Mouse (Mus musculus) kidney, embryonic 15.5 days (tissue): ENCODE measurements at regions not wholly inside any gene's neighbourhood (a gene's known extent, or its start where the extent isn't known, plus 50 kb on each side); places are given as distances from the start of the nearest gene placed in this dataset.

Source experiments
- ATAC-seq: fragments of 200-750 bp; cut with Nextera tagmentation; replicated peaks from 2 replicates; pipeline ENCODE4 v1.8.0; 2017; ENCODE audit warnings: moderate TSS enrichment; ENCODE audit not compliant: low FRiP score
- H3K27ac ChIP-seq: fragments of 300-500 bp; sonication (generic); 2 replicates; pipeline ENCODE4 v1.5.1; 2015; ENCODE audit warnings: mild to moderate bottlenecking, inconsistent platforms
- H3K27me3 ChIP-seq: fragments of 300-500 bp; sonication (generic); 2 replicates; pipeline ENCODE4 v1.6.1; 2015; ENCODE audit warnings: inconsistent platforms
- H3K36me3 ChIP-seq: fragments of 300-500 bp; sonication (generic); 2 replicates; pipeline ENCODE4 v1.6.1; 2015; ENCODE audit warnings: inconsistent platforms
- H3K4me1 ChIP-seq: fragments of 300-500 bp; sonication (generic); 2 replicates; pipeline ENCODE4 v1.6.1; 2015; ENCODE audit warnings: inconsistent platforms
- H3K4me2 ChIP-seq: fragments of 300-500 bp; sonication (generic); 2 replicates; pipeline ENCODE4 v1.6.1; 2015; ENCODE audit warnings: moderate library complexity, mild to moderate bottlenecking, inconsistent platforms
- H3K4me3 ChIP-seq: fragments of 300-500 bp; sonication (generic); replicated peaks from 2 replicates; pipeline ENCODE4 v1.5.1; 2015; ENCODE audit warnings: mild to moderate bottlenecking, inconsistent platforms
- H3K9ac ChIP-seq: fragments of 300-500 bp; sonication (generic); 2 replicates; pipeline ENCODE4 v1.6.1; 2015; ENCODE audit warnings: mild to moderate bottlenecking, inconsistent platforms
- H3K9me3 ChIP-seq: fragments of 300-500 bp; sonication (generic); replicated peaks from 2 replicates; pipeline ENCODE4 v1.6.1; 2016; ENCODE audit warnings: inconsistent platforms
- WGBS: fragments of 180-500 bp; shearing (Covaris S2); methylation state at CpG from one replicate; pipeline ENCODE4 v1.1.7; 2015; ENCODE audit warnings: mixed read lengths; 5-methylcytosine and 5-hydroxymethylcytosine counted together

DNA sequence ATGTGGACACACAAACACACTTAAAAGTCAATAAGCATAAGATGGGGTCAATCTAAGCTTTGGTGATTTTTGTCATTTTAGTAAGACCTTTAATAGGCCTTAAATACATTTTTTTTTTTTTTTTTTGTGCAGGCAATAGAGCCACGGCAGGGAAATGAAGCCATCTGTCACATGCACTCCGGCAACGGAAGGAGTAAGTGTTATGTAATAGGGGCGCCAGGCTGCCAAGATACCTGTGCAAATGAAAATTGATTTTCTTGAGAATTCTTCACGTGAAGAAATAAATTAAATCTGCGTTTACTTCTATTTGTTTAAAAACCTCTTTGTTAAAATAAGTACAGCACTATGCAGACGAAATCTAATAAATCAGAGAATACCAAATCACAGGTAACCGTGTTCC, 54.6 kb upstream of the Card11 start:
- no peak overlapping the region for H3K9ac ChIP-seq
- no peaks in the 10 kb centered on the region for H3K36me3 ChIP-seq
- H3K4me3 ChIP-seq, result no peak overlapping the region
- no peak overlapping the region for H3K27ac ChIP-seq
- WGBS, result 86% methylated on average over 8 of the region's 8 CpGs
- ATAC-seq, result no peak
- H3K27me3 ChIP-seq, result no peaks in the 10 kb centered on the region
- H3K4me2 ChIP-seq, result no peak overlapping the region
- no peaks in the 10 kb centered on the region for H3K9me3 ChIP-seq
- H3K4me1 ChIP-seq, result no peaks in the 10 kb centered on the region

DNA sequence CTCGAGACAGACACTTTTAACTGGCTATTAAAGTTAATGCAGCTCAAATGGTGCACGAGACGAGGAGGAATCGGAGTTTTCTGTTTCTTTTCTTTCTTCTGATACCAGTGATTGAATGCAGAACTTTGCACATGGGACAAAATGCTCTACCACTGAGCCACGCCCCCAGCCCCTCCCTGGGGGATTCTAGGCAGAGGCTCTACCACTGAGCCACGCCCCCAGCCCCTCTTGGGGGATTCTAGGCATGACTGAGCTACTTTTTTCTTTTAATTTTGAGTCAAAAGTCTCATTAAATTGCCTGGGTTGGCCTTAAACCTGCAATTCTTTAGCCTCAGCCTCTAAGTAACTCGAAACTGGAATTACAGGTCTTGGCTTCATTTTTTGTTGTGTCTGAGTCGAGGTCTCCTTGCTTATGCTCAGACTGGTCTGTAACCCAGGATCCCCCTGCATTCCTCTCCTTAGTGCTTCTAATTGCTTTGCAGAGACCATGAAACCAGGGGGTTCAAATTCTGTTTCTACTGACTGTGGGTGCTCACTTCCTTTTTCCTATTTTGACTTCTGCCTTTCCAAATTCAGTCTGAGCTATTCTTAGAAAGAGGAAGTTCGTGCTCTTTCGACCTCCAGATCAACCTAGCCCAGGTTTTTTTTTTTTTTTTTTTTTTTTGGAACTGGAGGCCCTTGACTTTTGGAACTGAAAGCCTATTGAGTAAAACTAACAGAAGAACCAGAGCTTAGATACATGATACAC, 55.4 kb upstream of the Card11 start:
- ATAC-seq, result no peak
- no peak overlapping the region for H3K4me3 ChIP-seq
- WGBS, result 74% methylated on average over 10 of the region's 10 CpGs
- no peaks in the 10 kb centered on the region for H3K9me3 ChIP-seq
- H3K27me3 ChIP-seq, result no peaks in the 10 kb centered on the region
- no peak overlapping the region for H3K27ac ChIP-seq
- no peak overlapping the region for H3K4me2 ChIP-seq
- no peak overlapping the region for H3K9ac ChIP-seq
- no peaks in the 10 kb centered on the region for H3K36me3 ChIP-seq
- no peaks in the 10 kb centered on the region for H3K4me1 ChIP-seq

DNA sequence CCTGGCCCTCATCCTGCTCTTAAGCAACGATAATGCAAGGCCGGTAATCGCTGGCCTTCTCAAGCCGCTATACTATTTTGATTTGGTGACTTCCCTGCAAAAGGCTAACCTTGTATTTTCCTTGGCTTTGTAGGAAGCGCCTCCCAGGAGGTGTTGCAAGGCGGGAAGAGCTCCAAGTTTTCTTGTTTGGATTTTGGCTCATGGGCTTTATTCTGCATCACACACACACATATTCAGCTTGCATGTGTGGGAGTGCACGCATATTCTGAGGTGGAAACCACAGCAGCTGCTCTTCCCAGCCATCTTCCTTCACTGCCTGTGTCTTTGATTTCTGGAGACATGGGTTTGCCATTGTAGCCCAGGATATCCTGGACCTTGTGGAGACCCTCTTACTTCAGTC, 57.8 kb upstream of the Card11 start:
- Histone ChIP-seq H3K36me3 (no peaks in the 10 kb centered on the region), H3K27ac (no peak overlapping the region), H3K4me2 (no peak overlapping the region), H3K9ac (no peak overlapping the region), H3K4me1 (no peaks in the 10 kb centered on the region), H3K27me3 (no peaks in the 10 kb centered on the region), H3K4me3 (no peak overlapping the region), H3K9me3 (no peaks in the 10 kb centered on the region)
- WGBS, result 48% methylated on average over 7 of the region's 7 CpGs
- ATAC-seq, result no peak

DNA sequence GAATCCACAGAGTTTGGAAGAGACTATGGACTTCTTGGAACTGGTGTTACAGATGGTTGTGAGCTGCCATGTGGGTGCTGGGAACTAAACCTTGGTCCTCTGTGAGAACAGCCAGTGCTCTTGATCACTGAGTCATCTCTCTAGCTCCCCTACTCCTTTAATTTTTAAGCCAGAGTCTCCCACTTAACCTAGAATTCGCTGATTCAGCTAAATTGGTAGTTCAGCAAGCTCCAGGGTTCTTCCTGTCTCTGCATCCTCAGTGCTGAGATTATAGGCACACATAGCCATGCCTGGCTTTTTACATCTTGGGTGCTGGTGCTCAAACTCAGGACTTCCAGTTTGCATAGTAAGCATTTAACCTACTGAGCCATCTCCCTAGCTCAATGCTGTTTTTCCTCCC, 58.5 kb upstream of the Card11 start:
- no peak overlapping the region for H3K9ac ChIP-seq
- no peak overlapping the region for H3K4me2 ChIP-seq
- ATAC-seq, result no peak
- H3K9me3 ChIP-seq, result no peaks in the 10 kb centered on the region
- no peaks in the 10 kb centered on the region for H3K4me1 ChIP-seq
- no peaks in the 10 kb centered on the region for H3K36me3 ChIP-seq
- H3K4me3 ChIP-seq, result no peak overlapping the region
- 71% methylated on average over 1 of the region's 1 CpGs for WGBS
- no peaks in the 10 kb centered on the region for H3K27me3 ChIP-seq
- H3K27ac ChIP-seq, result no peak overlapping the region

DNA sequence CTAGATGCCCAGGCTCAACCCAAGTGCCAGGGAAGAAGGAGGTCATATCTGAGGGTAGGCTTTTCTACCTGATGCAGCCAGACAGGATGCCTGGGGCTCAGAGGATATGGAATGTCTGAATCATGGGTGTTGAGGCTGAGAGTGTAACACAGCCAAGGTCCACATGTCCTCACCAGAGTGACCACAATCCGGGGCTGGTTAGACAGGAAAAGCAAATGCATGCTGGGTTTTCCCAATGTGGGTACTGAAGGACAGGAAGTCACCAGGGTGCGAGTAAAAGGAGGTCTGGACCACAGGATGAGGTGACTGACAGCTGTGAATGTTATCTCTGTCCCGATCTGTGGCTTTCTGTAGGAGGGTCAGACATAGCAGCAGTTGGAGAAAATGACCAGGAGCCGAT, 61.8 kb upstream of the Card11 start:
- 62% methylated on average over 4 of the region's 4 CpGs for WGBS
- no peaks in the 10 kb centered on the region for H3K4me1 ChIP-seq
- H3K4me2 ChIP-seq, result no peak overlapping the region
- H3K27ac ChIP-seq, result no peak overlapping the region
- no peaks in the 10 kb centered on the region for H3K27me3 ChIP-seq
- no peak for ATAC-seq
- H3K36me3 ChIP-seq, result no peaks in the 10 kb centered on the region
- H3K9me3 ChIP-seq, result no peaks in the 10 kb centered on the region
- no peak overlapping the region for H3K9ac ChIP-seq
- H3K4me3 ChIP-seq, result no peak overlapping the region

DNA sequence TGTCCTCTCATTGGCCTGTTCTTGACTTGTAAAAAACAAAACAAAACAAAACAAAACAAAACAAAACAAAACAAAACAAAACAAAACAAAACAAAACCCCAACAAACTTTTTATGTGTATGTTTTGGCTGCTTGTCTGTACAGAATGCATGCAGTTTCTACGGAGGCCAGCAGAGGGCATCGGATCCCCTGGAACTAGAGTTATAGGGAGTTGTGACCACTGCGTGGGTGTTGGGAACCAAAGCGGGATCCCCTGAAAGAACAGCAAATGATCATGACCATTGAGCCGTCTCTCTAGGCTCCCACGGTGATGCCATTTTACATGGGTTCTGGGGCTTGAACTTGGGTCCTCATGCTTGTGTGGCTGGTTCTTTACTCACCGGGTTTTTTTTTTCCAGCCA, 67.2 kb upstream of the Card11 start:
- H3K27me3 ChIP-seq, result no peaks in the 10 kb centered on the region
- no peaks in the 10 kb centered on the region for H3K9me3 ChIP-seq
- H3K36me3 ChIP-seq, result no peaks in the 10 kb centered on the region
- no peaks in the 10 kb centered on the region for H3K4me1 ChIP-seq
- H3K9ac ChIP-seq, result no peak overlapping the region
- no peak overlapping the region for H3K4me2 ChIP-seq
- WGBS, result 83% methylated on average over 7 of the region's 7 CpGs
- H3K27ac ChIP-seq, result no peak overlapping the region
- ATAC-seq, result no peak
- no peak overlapping the region for H3K4me3 ChIP-seq

DNA sequence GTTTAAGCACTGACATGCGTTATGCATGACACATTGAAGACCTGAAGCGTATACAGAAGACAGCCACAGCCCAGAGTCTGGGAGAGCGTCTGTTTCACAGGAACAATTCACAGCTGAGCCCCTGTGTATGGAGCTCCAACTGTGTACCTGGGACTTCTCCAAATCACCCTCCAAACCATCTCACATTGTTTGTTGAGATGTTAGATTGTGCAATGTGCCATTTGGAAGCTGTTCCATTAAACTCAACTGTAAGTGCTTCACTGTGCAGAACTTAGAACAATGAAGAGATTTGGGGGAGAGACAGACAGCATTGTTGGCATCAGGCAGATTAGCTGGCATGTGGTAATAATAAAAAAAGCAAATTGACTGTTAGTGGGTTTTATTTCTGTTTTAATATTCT, 74.1 kb upstream of the Card11 start:
- H3K27ac ChIP-seq, result no peak overlapping the region
- 83% methylated on average over 3 of the region's 3 CpGs for WGBS
- H3K27me3 ChIP-seq, result 0 out of 2 replicates have a peak, but pooled peaks cover under 1% of the 10 kb centered on the region

DNA sequence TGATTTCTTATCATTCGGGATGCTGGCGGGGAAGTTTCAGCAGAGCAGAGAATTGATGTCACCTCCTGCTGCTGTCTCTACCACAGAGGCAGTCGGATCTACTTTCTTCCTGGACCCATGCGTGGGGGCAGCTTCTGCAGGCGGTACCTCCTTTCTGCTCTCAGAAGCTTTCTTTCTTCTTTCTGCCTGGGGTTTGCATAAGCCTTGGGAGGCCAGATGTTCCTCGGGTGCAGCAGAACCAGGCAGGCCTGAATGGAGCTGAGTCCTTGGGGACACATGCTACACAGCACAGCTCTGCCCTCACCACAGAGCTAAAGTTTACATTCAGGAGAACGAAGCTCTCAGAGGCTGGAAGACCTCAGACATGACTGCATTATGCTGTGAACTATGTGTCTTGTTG, 75.8 kb upstream of the Card11 start:
- Histone ChIP-seq H3K9ac (no peak overlapping the region), H3K36me3 (no peaks in the 10 kb centered on the region), H3K4me2 (no peak overlapping the region), H3K4me3 (no peak overlapping the region), H3K27me3 (0 out of 2 replicates have a peak, but pooled peaks cover 4% of the 10 kb centered on the region), H3K4me1 (0 out of 2 replicates have a peak, but pooled peaks cover 3% of the 10 kb centered on the region), H3K27ac (no peak overlapping the region), H3K9me3 (no peaks in the 10 kb centered on the region)
- ATAC-seq, result no peak
- 57% methylated on average over 7 of the region's 7 CpGs for WGBS

More for the DNA sequence above, 74.1 kb upstream of the Card11 start:
- H3K9me3 ChIP-seq, result no peaks in the 10 kb centered on the region
- H3K4me2 ChIP-seq, result no peak overlapping the region
- no peak overlapping the region for H3K9ac ChIP-seq
- no peaks in the 10 kb centered on the region for H3K36me3 ChIP-seq
- no peak for ATAC-seq
- 0 out of 2 replicates have a peak, but pooled peaks cover 3% of the 10 kb centered on the region for H3K4me1 ChIP-seq
- H3K4me3 ChIP-seq, result no peak overlapping the region

DNA sequence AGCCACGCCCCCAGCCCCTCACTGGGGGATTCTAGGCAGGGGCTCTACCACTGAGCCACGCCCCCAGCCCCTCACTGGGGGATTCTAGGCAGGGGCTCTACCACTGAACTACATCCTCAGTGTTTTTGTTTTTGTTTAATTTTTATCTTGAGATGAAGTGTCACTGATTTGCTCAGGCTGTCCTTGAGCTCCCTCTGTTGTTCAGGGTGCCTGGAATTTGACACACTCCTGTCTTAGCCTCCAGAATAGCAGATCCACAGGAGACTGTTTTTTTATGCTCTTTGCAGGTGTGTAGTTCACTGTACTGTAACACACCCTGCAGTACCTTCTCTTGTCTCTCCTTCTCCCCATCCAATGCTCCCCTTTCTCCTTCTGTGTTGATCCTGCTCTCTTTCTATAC, 76.6 kb upstream of the Card11 start:
- Histone ChIP-seq H3K27ac (no peak overlapping the region), H3K4me2 (no peak overlapping the region), H3K36me3 (no peaks in the 10 kb centered on the region), H3K4me1 (0 out of 2 replicates have a peak, but pooled peaks cover 3% of the 10 kb centered on the region), H3K9ac (no peak overlapping the region), H3K4me3 (no peak overlapping the region), H3K9me3 (no peaks in the 10 kb centered on the region), H3K27me3 (0 out of 2 replicates have a peak, but pooled peaks cover 4% of the 10 kb centered on the region)
- WGBS, result 88% methylated on average over 2 of the region's 2 CpGs
- no peak for ATAC-seq

DNA sequence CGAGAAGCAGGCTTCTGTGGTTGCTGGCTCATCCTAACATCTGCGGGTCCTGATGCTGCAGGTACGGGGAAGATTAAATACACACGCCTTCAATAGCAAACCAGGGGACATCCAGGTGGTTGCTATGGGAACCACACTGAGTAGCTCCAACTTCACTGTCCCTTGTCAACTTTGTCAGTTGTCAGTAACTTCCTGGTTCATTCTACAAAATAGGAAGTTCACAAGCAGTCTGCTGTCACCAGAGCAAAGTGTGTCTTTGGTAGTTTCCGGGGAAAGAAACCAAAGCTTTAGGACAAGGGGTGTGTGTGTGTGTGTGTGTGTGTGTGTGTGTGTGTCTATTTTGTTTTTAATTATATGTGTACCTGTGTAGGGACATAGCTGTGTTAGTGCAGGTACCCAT, 80.5 kb upstream of the Card11 start:
- Histone ChIP-seq H3K9me3 (no peaks in the 10 kb centered on the region), H3K27me3 (0 out of 2 replicates have a peak, but pooled peaks cover 4% of the 10 kb centered on the region), H3K4me1 (0 out of 2 replicates have a peak, but pooled peaks cover 3% of the 10 kb centered on the region), H3K4me3 (no peak overlapping the region), H3K9ac (no peak overlapping the region), H3K4me2 (no peak overlapping the region), H3K36me3 (no peaks in the 10 kb centered on the region), H3K27ac (no peak overlapping the region)
- no peak for ATAC-seq
- WGBS, result 90% methylated on average over 5 of the region's 5 CpGs

DNA sequence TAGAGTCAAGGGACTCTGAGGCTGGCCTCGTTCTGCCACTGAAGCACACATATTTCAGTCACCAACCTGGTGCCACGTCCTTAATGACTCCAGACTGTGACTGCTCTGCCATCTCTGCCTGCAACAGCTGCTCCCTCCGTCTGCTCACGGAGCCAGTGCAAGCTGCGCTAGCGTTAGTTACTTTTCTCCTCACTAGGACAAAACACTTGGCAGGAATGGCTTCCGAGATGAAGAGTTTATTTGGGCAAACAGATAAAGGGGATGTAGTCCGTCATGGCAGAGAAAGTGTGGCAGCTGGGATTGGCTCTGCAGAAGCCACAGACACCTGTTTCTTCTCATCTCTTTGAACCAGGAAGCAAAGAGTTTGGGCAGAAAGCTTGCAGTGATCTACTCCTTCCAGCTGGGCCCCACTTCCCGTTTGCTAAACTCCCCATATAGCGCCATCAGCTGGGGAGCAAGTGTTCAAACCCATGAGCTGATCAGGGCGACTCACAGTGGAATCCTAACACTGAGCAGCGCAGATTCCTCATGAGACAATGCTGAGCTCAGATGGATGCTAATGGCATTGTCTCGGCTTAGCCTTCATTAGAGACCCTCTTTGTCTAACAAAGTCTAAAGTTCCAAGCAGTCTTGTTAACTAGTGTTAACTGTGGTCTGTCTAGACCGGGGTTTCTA, 83.8 kb upstream of the Card11 start:
- no peak overlapping the region for H3K4me3 ChIP-seq
- 0 out of 2 replicates have a peak, but pooled peaks cover 4% of the 10 kb centered on the region for H3K27me3 ChIP-seq
- H3K4me1 ChIP-seq, result 0 out of 2 replicates have a peak, but pooled peaks cover 3% of the 10 kb centered on the region
- no peak for ATAC-seq
- no peak overlapping the region for H3K27ac ChIP-seq
- H3K9ac ChIP-seq, result no peak overlapping the region
- no peak overlapping the region for H3K4me2 ChIP-seq
- WGBS, result 88% methylated on average over 14 of the region's 14 CpGs
- no peaks in the 10 kb centered on the region for H3K36me3 ChIP-seq
- H3K9me3 ChIP-seq, result no peaks in the 10 kb centered on the region

DNA sequence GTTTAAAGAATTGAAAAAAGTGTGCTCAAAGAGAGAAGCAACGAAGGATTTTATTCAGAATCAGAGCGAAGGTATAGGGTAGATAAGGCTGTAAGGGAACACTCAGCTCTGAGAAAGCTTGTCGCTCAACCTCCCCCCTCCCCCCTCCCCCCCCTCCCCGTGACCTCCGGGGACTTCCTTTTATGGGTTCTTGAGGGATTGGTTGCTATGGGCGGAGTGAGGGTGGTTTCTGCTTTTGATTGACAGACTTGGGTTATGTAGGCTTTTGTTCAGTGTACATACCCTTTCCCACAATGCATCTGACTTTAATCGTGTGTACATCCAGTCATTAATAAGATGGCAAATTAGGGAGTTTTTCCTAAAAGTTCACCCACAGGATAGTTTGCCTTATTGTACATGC, 84.4 kb upstream of the Card11 start:
- H3K27ac ChIP-seq, result no peak overlapping the region

More for the DNA sequence above, 84.4 kb upstream of the Card11 start:
- ATAC-seq, result no peak
- WGBS, result 49% methylated on average over 7 of the region's 7 CpGs
- H3K4me3 ChIP-seq, result no peak overlapping the region
- no peaks in the 10 kb centered on the region for H3K4me1 ChIP-seq
- H3K4me2 ChIP-seq, result no peak overlapping the region
- H3K9me3 ChIP-seq, result no peaks in the 10 kb centered on the region
- H3K9ac ChIP-seq, result no peak overlapping the region
- H3K36me3 ChIP-seq, result no peaks in the 10 kb centered on the region
- H3K27me3 ChIP-seq, result 0 out of 2 replicates have a peak, but pooled peaks cover under 1% of the 10 kb centered on the region
